Mouse (Mus musculus) central nervous system, embryonic 18 days (tissue): Measurements from ENCODE around the gene Faf1. TPM values are rescaled to one million over a fixed set of nuclear protein-coding genes. Genes with fewer than 3 reads are reported as not detected.

Source experiments
- polyA plus RNA-seq: library from polyadenylated mRNA; depleted of rRNA; stranded (reverse); fragments of >200 nt; gene quantifications from 2 replicates; pipeline ENCODE4 v1.2.3, GENCODE M21; 2012; rRNA removed

Faf1 gene
- polyA plus RNA-seq: 27.3 and 27.7 TPM in 2 replicates

DNA sequence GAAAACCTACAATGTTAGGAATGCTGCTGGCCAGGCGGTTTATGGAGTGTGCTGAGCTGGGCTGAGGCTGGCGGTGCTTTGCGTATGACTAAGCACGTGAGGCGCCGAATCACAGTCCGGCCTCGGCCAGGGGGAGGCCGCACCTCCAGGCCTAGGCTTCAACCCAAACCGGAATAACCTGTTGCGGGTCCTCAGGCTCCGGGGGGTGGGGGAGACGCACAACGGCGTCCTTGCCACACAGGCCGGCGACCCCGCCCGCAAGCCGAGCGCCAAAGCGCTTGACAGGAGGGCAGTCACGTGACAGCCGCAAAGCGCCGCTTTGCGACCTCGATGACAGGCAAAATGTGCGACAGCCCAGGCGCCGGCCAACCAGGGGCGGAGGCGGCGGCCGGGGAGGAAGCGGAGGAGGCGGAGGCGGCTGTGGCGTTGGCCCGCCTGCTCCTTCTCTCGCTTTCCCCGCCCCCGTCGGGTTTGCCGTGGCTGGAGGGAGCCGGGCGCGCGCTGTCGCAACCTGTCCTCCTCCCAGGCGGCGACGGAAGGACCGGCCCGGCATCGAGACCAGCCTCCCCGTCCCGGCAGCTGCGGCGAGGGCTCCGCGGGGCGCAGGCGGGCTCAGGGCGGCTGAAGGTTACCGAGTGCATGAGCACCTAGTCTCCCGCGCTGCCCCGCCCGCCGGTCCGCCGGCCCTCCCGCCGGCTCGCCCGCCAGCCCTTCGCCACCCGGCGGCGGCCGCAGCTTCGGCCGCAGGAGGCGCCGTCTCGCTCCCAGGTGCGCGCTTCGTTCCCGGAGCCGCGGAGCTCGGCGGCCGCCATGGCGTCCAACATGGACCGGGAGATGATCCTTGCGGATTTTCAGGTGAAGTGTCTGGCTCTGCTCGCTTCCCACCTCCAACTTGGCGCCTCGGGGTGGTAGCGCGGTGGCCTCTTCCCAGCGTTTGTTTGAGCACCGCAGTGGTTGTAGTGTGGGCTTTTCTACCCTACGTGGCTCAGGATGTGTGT lies at the start of gene Faf1:
Faf1 (plus strand) TSS at position 371 of the 998 bp plus-strand sequence.

DNA sequence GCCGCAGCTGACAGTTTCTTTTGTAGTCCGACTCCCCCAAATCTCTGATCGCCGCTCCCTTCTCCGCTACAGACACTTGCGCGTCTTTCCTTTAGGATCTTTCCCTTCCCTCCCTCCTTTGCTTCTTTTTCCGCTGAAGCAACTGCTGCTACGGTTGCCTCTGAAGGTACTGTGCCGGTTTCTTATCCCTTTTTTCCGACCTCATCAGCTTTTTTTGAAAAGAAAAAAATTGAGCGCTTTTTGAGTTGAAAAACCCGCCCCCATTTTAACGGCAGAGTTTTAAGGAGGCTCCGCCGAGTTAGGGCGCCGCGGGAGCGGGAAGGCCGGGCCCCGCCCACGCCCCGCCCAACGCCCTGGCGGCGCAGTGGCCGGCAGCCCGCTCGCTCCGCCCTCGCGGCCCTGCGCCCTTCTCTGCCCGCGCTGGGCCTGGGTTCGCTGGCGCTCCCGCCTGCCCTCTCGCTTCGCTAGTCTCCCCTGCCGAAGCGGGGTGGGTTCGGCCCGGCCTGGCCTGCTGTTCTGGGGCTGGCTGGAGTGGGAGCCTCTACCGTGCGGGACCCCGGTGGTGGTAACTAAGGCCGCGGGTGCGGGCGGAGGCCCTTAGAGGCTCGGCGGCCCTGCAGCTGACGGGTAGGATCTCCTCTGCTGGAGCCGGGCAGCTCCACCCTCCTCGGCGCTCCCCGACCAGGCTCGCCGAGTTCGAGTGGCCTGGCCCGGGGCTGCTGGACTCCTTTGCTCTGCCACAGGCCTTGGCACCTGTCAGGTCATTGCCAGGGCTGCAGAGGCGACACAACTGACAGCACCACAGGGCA lies 9.7 kb upstream of the Faf1 start, which contains the start of gene Cdkn2c:
Cdkn2c (minus strand) TSS at position 729 of the 809 bp plus-strand sequence.

DNA sequence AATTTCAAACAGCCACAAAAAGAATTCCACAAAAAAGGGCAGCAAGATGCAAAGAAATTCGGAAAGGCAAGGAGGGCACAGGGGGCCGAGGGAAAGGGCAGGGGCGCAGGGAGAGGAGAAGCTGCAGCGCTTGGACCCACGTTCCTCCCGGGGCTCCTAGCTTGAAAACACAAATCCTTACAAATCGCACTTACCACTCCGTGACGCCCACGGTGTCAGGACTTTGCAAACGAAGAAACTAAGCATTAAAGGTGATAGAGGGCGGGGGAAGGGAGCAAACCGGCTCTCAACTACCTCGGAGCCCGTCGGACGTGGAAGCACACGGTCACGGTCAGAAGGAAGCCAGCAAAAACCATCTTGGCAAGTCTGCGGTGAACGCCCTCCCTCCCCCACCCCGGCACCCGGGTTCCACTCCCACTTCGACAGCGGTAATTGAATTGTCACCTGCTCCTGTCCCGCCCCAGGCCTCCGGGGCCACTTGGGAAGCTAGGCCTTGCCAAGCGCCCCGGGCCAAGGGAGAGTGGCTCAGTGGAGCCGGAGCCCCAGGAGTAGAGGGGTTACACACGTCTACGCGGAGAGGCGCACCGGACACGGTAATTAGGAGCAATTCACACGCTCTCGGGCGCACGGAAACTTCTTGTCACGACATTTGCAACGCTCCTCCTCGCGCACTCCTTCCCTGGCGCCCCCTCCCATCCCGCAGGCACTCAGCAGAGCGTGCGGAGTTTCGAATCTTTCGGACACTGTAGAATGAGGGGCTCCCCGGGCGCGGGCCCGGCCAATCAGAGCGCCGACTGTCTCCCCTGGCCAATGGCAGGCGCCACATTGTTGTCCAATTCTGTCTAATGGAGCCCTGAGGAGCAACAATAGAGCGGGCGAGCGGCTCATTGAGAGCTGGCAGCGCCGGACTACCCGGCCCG lies 301.0 kb downstream of the Faf1 start, which contains the start of gene Dmrta2:
Dmrta2 (plus strand) TSS at position 906 of the 920 bp plus-strand sequence.

Other genes with a start within 250 kb of the Faf1 start
- gene Rnf11, start 191.9 kb upstream of the Faf1 start, polyA plus RNA-seq: 100 and 108 TPM in 2 replicates
- not detected in 2 replicates for gene 4930522H14Rik, start 145.3 kb upstream of the Faf1 start, polyA plus RNA-seq
- gene Cdkn2c, start 9.4 kb upstream of the Faf1 start, polyA plus RNA-seq: 6.6 and 7.5 TPM in 2 replicates